Mouse (Mus musculus) embryonic facial prominence, embryonic 14.5 days (tissue): ENCODE results near the gene 3110082I17Rik. TPM values are rescaled to one million over a fixed set of nuclear protein-coding genes. Genes with fewer than 3 reads are reported as not detected.

Experiments used
- ATAC-seq: fragments of 200-750 bp; cut with Nextera tagmentation; 2 replicates; pipeline ENCODE4 v1.8.0; 2017; ENCODE audit warnings: low read depth, moderate number of reproducible peaks, moderate TSS enrichment
- DNase-seq: peaks from one replicate; pipeline ENCODE4 v3.0.0-alpha.2; 2015; ENCODE audit warnings: low spot score
- H3K27ac ChIP-seq: fragments of 300-500 bp; sonication (generic); replicated peaks from 2 replicates; pipeline ENCODE4 v1.5.1; 2014; ENCODE audit warnings: low read depth, mild to moderate bottlenecking, low read length, moderate library complexity
- H3K27me3 ChIP-seq: fragments of 300-500 bp; sonication (generic); replicated peaks from 2 replicates; pipeline ENCODE4 v1.6.1; 2014; ENCODE audit warnings: low read length; ENCODE audit not compliant: control insufficient read depth, insufficient read depth
- H3K36me3 ChIP-seq: fragments of 300-500 bp; sonication (generic); 2 replicates; pipeline ENCODE4 v1.6.1; 2014; ENCODE audit warnings: low read length, mixed read lengths; ENCODE audit not compliant: control insufficient read depth, insufficient read depth
- H3K4me1 ChIP-seq: fragments of 300-500 bp; sonication (generic); 2 replicates; pipeline ENCODE4 v1.6.1; 2014; ENCODE audit warnings: antibody characterized with exemption, low read length; ENCODE audit not compliant: control insufficient read depth, insufficient read depth
- H3K4me2 ChIP-seq: fragments of 300-500 bp; sonication (generic); 2 replicates; pipeline ENCODE4 v1.6.1; 2014; ENCODE audit warnings: low read depth, mild to moderate bottlenecking, low read length, moderate library complexity, mixed read lengths
- H3K4me3 ChIP-seq: fragments of 300-500 bp; sonication (generic); 2 replicates; pipeline ENCODE4 v1.5.1; 2014; ENCODE audit warnings: low read depth, mild to moderate bottlenecking, low read length
- H3K9ac ChIP-seq: fragments of 300-500 bp; sonication (generic); 2 replicates; pipeline ENCODE4 v1.6.1; 2014; ENCODE audit warnings: low read depth, mild to moderate bottlenecking, low read length, moderate library complexity, mixed read lengths
- H3K9me3 ChIP-seq: fragments of 300-500 bp; sonication (generic); 2 replicates; pipeline ENCODE4 v1.6.1; 2016; ENCODE audit warnings: low read length; ENCODE audit not compliant: control insufficient read depth
- WGBS: fragments of 180-500 bp; shearing (Covaris S2); extraction: QIAGEN DNeasy Blood & Tissue Kit; methylation state at CpG from one replicate; pipeline ENCODE4 v1.1.7; 2014; 5-methylcytosine and 5-hydroxymethylcytosine counted together
- polyA plus RNA-seq: library from polyadenylated mRNA; unstranded; fragments of >200 nt; fragmentation: Nextera tagmentation; extraction: Ambion mirVana; gene quantifications from 2 replicates; pipeline ENCODE4 v1.2.1, GENCODE M21; 2014

Gene 3110082I17Rik
- polyA plus RNA-seq, 1 experiment from 2014 or later = 24.7 TPM

GRCm38 (mm10) chr5:139326986-139327633, 133.2 kb downstream of the 3110082I17Rik start:
- no peak overlapping the region for H3K4me3 ChIP-seq
- DNase-seq = no peak
- ATAC-seq = no peak
- H3K9me3 ChIP-seq = no peaks in the 10 kb centered on the region
- H3K27me3 ChIP-seq = peaks cover 34% of the 10 kb centered on the region
- no peak overlapping the region for H3K27ac ChIP-seq
- 69% methylated on average over 7 of the region's 7 CpGs for WGBS
- no peaks in the 10 kb centered on the region for H3K4me1 ChIP-seq
- no peak overlapping the region for H3K4me2 ChIP-seq
- no peak overlapping the region for H3K9ac ChIP-seq
- H3K36me3 ChIP-seq = no peaks in the 10 kb centered on the region

DNA sequence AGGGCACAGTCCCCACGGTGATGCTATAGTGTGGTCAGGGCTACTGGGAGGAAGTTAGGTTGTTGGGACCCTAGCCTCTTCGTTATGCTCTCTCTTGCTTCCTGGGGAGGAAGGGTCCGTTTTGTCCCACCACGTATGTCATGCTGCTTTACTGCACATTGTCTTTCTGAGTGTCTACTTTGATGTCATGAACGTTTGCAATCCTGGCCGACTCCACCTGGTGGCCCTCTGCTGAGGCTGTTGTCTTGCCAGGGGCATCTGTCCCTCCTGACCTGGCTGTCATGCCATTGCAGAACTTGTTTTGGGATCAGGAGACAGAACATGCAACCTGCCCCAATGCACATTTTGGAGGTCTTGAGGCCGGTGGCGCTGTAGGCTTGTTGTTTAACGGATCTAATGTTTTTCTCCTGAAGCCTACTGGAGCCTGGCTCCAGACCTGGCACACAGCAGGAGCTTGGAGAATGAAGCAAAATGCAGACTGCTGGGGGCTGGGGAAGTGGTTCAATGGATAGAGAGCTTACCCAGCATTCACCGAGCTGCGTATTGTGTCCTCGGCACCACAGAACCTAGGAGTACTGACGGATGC, 134.1 kb downstream of the 3110082I17Rik start:
- no peaks in the 10 kb centered on the region for H3K36me3 ChIP-seq
- H3K9me3 ChIP-seq = no peaks in the 10 kb centered on the region
- H3K4me1 ChIP-seq = no peaks in the 10 kb centered on the region
- no peak overlapping the region for H3K4me3 ChIP-seq
- H3K4me2 ChIP-seq = no peak overlapping the region
- no peak overlapping the region for H3K27ac ChIP-seq
- no peak overlapping the region for H3K9ac ChIP-seq
- DNase-seq (no peak), ATAC-seq (no peak)
- WGBS = 70% methylated on average over 13 of the region's 13 CpGs
- H3K27me3 ChIP-seq = peaks cover 34% of the 10 kb centered on the region

- peak within 1 kb of the TSS; percentile 72 for H3K9ac ChIP-seq
- peak within 1 kb of the TSS; percentile 58 for H3K4me3 ChIP-seq
- no peaks in the 10 kb centered on the region for H3K9me3 ChIP-seq
- peak within 1 kb of the TSS; percentile 94 for H3K4me2 ChIP-seq
- ATAC-seq = peak; percentile 88
- WGBS = 9% methylated on average over 9 of the region's 61 CpGs
- no peak within 1 kb of the TSS for H3K27ac ChIP-seq
- H3K4me1 ChIP-seq = no peaks in the 10 kb centered on the region
- peaks cover 34% of the 10 kb centered on the region for H3K27me3 ChIP-seq
- DNase-seq = peak; percentile 38
- no peaks in the 10 kb centered on the region for H3K36me3 ChIP-seq
Measured at GRCm38 (mm10) chr5:139325395-139325966, 134.8 kb downstream of the 3110082I17Rik start, which contains the start of gene Adap1. Gene Adap1, minus strand, starts transcription at chr5:139325622.

- peak; percentile 20; the same call in 1 of the 2 replicates for ATAC-seq
- H3K27me3 ChIP-seq = peaks cover 34% of the 10 kb centered on the region
- peak overlapping the region; percentile 94 for H3K4me2 ChIP-seq
- no peaks in the 10 kb centered on the region for H3K9me3 ChIP-seq
- H3K4me1 ChIP-seq = no peaks in the 10 kb centered on the region
- no peak for DNase-seq
- H3K27ac ChIP-seq = no peak overlapping the region
- H3K9ac ChIP-seq = peak overlapping the region; percentile 72
- WGBS = 3% methylated on average over 20 of the region's 62 CpGs
- no peaks in the 10 kb centered on the region for H3K36me3 ChIP-seq
- H3K4me3 ChIP-seq = peak overlapping the region; percentile 58
Measured at GRCm38 (mm10) chr5:139324691-139325394, 135.5 kb downstream of the 3110082I17Rik start.

DNA sequence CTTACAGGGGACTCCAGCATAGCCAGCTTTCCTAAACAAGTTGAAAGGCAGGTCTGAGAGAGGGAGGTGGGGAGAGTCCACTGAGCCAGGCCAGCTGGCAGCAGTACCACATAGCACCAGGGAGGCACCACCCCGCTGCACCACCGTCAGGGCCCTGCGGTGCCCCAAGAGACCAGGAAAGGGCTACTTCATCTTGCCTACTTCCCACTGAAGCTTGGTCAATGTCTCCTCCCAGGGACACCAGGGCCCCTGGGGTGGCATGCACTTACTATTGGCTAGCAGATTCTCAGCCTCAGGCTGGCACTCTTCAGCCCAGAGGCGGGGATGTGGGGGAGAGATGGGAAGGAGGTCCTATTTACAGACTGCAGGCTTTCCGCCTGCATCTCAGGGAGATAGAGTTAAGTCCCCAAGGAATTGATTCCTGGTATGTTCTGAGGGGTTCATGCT, 136.3 kb downstream of the 3110082I17Rik start:
- Histone ChIP-seq H3K9me3 (no peaks in the 10 kb centered on the region), H3K36me3 (no peaks in the 10 kb centered on the region), H3K4me3 (peak overlapping the region; percentile 58; the same call in 1 of the 2 replicates), H3K4me2 (0 out of 2 replicates have a peak overlapping the region, but pooled peaks have one; percentile 94), H3K27me3 (peaks cover 34% of the 10 kb centered on the region), H3K27ac (no peak overlapping the region), H3K4me1 (no peaks in the 10 kb centered on the region), H3K9ac (no peak overlapping the region)
- ATAC-seq (no peak), DNase-seq (no peak)
- WGBS = 58% methylated on average over 5 of the region's 5 CpGs

DNA sequence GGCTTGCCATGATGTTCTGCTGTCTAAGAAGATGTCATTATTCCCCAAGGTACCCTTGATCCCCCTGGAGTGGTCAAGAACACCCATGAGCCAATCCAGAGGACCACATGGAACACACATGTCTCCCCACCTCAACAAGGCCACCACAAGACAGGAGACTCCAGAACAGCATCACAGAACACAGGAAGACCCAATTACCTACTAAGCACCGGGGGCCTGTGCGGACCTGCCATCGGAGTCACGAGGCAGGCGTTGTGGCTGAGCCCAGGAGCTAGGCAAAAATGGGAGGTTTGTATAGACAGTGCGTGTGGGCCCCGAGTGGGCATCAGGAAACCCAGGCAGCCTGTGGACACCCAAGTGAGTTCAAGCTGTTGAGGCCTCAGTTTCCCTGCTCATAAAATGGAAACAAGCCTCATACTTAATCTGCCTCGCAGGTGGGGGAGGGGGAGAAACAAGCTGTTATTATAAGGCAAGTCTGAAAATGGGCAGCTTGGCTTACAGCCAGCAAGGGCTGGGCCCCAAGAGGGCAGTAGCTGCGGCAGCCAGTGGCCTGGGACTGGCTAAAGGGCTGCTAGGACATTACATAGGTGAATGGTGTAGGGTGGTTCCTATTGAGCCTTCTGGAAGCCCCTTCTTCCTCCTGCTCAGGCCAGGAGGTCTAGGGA, 136.9 kb downstream of the 3110082I17Rik start:
- Histone ChIP-seq H3K27me3 (peaks cover 34% of the 10 kb centered on the region), H3K36me3 (no peaks in the 10 kb centered on the region), H3K9me3 (no peaks in the 10 kb centered on the region), H3K27ac (no peak overlapping the region), H3K9ac (no peak overlapping the region), H3K4me2 (no peak overlapping the region), H3K4me1 (no peaks in the 10 kb centered on the region), H3K4me3 (no peak overlapping the region)
- 74% methylated on average over 9 of the region's 9 CpGs for WGBS
- no peak for DNase-seq
- no peak for ATAC-seq

GRCm38 (mm10) chr5:139321331-139321730, 139.0 kb downstream of the 3110082I17Rik start:
- Histone ChIP-seq H3K27ac (no peak overlapping the region), H3K4me2 (no peak overlapping the region), H3K27me3 (peaks cover 31% of the 10 kb centered on the region), H3K4me3 (no peak overlapping the region), H3K36me3 (no peaks in the 10 kb centered on the region), H3K9ac (no peak overlapping the region), H3K9me3 (no peaks in the 10 kb centered on the region), H3K4me1 (no peaks in the 10 kb centered on the region)
- 75% methylated on average over 6 of the region's 6 CpGs for WGBS
- DNase-seq = no peak
- ATAC-seq = no peak

DNA sequence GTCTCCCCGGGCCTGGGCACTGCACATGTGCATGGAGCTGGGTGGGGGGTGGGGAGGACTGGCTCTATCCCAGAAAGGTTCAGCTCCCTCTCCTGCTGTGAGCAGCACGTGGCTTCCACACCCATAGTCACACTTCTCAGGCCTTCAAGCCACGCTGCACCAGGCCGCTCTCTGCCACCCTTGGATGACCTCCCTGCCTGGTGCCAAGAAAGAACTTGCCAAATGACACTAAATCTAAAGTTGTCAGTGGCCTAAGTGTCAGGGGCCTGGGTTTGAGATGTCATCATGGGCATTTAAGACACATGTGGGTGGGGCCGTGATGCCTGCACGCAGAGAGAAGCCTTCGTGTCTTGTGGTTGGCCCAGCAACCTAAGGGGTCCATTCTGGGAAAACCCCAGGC, 139.9 kb downstream of the 3110082I17Rik start:
- Histone ChIP-seq H3K27ac (no peak overlapping the region), H3K27me3 (peaks cover 22% of the 10 kb centered on the region), H3K4me3 (no peak overlapping the region), H3K4me2 (no peak overlapping the region), H3K9me3 (no peaks in the 10 kb centered on the region), H3K36me3 (no peaks in the 10 kb centered on the region), H3K4me1 (no peaks in the 10 kb centered on the region), H3K9ac (no peak overlapping the region)
- 68% methylated on average over 7 of the region's 7 CpGs for WGBS
- DNase-seq (no peak), ATAC-seq (no peak)
